Mouse (Mus musculus): ENCODE results near the gene Ncoa1. TPM values are rescaled to one million over a fixed set of nuclear protein-coding genes. Genes with fewer than 3 reads are reported as not detected.

Ncoa1 gene
- polyA plus RNA-seq, 1 experiment from 2014 or later, result 21.0 TPM

DNA sequence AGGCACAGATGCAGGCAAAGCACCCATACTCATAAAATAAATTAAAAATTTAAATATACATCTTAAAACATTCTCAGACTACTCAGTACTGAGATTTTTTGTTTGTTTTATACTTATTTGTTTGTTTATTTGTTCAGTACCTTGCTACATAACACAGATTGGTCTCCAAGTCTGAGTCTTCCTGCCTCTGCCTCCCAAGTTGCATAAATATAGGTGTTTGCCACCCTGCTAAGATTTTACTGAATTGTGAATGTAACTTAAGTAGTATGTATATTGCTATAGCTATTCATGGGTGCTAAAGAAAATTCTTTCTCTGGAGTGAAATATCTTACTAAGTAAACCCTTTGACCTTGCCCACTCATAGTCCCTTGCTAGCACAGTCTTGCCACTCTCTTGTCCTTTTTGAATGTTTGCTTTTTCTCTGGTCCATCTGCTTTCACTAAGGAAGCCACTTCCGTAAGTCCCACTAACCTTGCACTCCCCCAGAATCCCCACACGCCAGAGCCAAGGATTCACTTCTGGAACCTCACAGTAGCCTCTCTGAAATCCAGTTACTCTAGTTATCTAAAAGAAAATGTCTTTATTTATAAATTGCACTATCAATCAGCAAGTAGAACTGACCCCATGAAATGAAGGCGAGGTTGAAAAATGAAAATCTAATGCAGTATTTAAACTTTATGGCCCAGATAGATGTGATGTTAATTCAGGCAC is 2.3 kb upstream of the Ncoa1 start:
- Histone ChIP-seq H3K9ac (replicated peaks; ENCODE audit: low read depth, low read length) (no peak overlapping the region), H3K4me2 (ENCODE audit: low read length) (no peak overlapping the region), H3K27ac (ENCODE audit: low read length) (no peak overlapping the region), H3K4me1 (replicated peaks; ENCODE audit: control insufficient read depth, insufficient read depth, low read length) (peaks cover 21% of the 10 kb centered on the region), H3K4me3 (replicated peaks; ENCODE audit: low read length) (no peak overlapping the region), H3K27me3 (replicated peaks; ENCODE audit: control insufficient read depth, insufficient read depth, low read length) (no peaks in the 10 kb centered on the region), H3K9me3 (ENCODE audit: control insufficient read depth, low read length) (no peaks in the 10 kb centered on the region), H3K36me3 (ENCODE audit: control insufficient read depth, insufficient read depth) (no peaks in the 10 kb centered on the region)
- WGBS, result 83% methylated on average over 3 of the region's 3 CpGs
- no peak for ATAC-seq

DNA sequence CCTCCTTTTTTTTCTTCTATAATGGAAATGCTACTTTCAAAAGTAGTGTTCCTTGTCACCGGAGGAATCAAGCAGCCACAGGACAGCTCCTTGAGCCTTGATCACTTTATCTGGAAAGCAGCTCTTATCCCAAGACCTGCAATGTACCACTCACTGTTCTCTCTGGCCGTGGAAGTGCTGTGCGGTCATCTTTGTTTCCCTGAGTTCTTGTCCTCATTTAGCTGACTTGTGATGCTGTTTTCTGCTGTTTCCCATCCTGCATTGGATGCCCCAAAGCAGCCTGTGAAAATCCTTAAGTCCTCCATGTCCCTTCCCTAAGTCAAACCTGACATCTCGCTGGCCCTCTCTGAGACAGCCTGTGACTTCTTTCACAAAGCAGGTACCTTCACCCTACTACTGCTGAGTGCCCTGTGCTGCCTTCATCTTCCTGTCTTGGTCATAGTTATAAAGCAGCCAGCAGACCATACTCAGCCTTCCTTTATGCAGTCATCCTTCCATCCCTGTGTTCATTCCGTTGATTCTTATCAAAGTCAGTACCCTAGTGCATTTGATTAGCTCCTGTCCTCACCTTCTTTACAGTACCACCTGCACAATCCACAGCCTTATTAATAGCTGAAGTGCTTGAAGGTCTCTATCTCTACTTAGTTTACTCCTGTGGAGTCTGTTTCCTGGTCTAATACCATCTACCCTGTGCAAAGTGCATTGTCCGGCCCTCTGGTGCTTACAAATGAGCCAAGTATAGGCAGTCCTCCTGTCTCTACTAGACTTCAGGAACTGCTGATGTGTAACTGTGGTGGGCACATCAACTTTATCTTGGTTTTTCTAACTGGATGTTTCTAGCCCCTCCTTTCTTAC is 1.2 kb upstream of the Ncoa1 start:
- no peak overlapping the region for H3K4me2 ChIP-seq (ENCODE audit: low read length)
- no peaks in the 10 kb centered on the region for H3K9me3 ChIP-seq (ENCODE audit: control insufficient read depth, low read length)
- no peak overlapping the region for H3K9ac ChIP-seq (replicated peaks; ENCODE audit: low read depth, low read length)
- no peak overlapping the region for H3K27ac ChIP-seq (ENCODE audit: low read length)
- H3K36me3 ChIP-seq (ENCODE audit: control insufficient read depth, insufficient read depth), result no peaks in the 10 kb centered on the region
- no peak for ATAC-seq
- H3K4me1 ChIP-seq (replicated peaks; ENCODE audit: control insufficient read depth, insufficient read depth, low read length), result peaks cover 31% of the 10 kb centered on the region
- no peaks in the 10 kb centered on the region for H3K27me3 ChIP-seq (replicated peaks; ENCODE audit: control insufficient read depth, insufficient read depth, low read length)
- WGBS, result 73% methylated on average over 6 of the region's 6 CpGs
- no peak overlapping the region for H3K4me3 ChIP-seq (replicated peaks; ENCODE audit: low read length)

GRCm38 (mm10) chr12:4476291-4476831 is 621 bp downstream of the Ncoa1 start:
- H3K4me3 ChIP-seq (replicated peaks; ENCODE audit: low read length), result peak overlapping the region; percentile 91
- peak overlapping the region; percentile 98 for H3K9ac ChIP-seq (replicated peaks; ENCODE audit: low read depth, low read length)
- H3K36me3 ChIP-seq (ENCODE audit: control insufficient read depth, insufficient read depth), result no peaks in the 10 kb centered on the region
- peak overlapping the region; percentile 95 for H3K4me2 ChIP-seq (ENCODE audit: low read length)
- WGBS, result 0% methylated on average over 18 of the region's 73 CpGs
- peak; percentile 86 for ATAC-seq
- no peaks in the 10 kb centered on the region for H3K27me3 ChIP-seq (replicated peaks; ENCODE audit: control insufficient read depth, insufficient read depth, low read length)
- no peaks in the 10 kb centered on the region for H3K9me3 ChIP-seq (ENCODE audit: control insufficient read depth, low read length)
- H3K27ac ChIP-seq (ENCODE audit: low read length), result peak overlapping the region; percentile 98
- peaks cover 30% of the 10 kb centered on the region for H3K4me1 ChIP-seq (replicated peaks; ENCODE audit: control insufficient read depth, insufficient read depth, low read length)

DNA sequence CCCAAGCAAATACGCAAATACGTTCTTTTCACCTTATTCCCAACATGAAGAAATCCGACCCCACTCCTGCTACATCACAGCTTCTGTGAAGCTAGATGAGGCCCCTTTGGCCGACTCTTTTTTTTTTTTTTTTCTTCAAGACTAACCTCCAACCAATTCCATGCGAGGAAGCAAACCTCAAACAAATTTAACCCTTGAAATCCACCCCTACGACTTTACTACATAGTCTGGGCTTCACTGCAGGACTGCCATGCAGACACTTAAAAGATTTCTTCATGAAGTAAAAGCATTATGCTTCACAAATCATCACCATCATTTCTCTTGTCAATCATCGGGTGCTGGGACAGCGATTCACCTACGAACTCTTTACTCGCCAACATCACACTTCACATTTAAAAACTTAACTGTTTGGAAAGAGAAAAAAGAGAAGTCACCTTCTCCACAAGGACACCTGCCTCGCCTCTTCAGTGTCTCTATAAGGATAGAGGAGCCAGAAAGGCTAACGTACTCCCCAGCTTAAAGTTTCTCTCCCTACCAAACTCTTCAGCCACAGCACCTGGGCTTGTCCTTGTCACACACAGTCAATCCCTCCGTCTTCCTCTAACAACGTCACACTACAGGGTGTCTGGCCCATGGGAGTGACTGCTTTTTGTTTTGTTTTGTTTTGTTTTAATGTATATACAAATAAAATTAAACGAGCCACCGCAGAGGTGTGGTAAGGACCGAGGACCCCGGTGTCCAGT is 1.6 kb downstream of the Ncoa1 start:
- no peaks in the 10 kb centered on the region for H3K9me3 ChIP-seq (ENCODE audit: control insufficient read depth, low read length)
- H3K27ac ChIP-seq (ENCODE audit: low read length), result no peak overlapping the region
- peaks cover 30% of the 10 kb centered on the region for H3K4me1 ChIP-seq (replicated peaks; ENCODE audit: control insufficient read depth, insufficient read depth, low read length)
- no peaks in the 10 kb centered on the region for H3K36me3 ChIP-seq (ENCODE audit: control insufficient read depth, insufficient read depth)
- H3K9ac ChIP-seq (replicated peaks; ENCODE audit: low read depth, low read length), result peak overlapping the region; percentile 98
- H3K4me2 ChIP-seq (ENCODE audit: low read length), result peak overlapping the region; percentile 95
- WGBS, result 6% methylated on average over 18 of the region's 18 CpGs
- peak overlapping the region; percentile 91 for H3K4me3 ChIP-seq (replicated peaks; ENCODE audit: low read length)
- no peak for ATAC-seq
- no peaks in the 10 kb centered on the region for H3K27me3 ChIP-seq (replicated peaks; ENCODE audit: control insufficient read depth, insufficient read depth, low read length)

DNA sequence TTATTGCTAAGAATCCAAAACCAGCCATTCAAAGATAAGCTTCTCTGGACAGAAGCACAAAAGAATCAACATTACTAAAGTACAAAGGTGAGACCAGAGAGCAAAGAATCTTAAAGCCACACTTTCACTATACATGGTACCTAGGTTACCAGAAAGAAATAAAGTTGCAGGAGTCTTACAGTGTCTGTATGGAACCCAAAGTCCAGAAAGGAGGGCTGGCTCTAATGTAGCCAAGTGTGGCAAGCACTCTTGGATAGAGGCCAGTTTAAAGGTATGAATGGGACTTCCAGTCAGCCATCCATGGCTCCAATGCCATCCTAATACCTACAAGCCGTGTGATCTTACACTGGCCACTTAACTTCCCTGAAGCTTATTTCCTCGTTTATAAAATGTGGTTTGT is 7.9 kb downstream of the Ncoa1 start:
- Histone ChIP-seq H3K9me3 (ENCODE audit: control insufficient read depth, low read length) (no peaks in the 10 kb centered on the region), H3K4me2 (ENCODE audit: low read length) (no peak overlapping the region), H3K9ac (replicated peaks; ENCODE audit: low read depth, low read length) (no peak overlapping the region), H3K36me3 (ENCODE audit: control insufficient read depth, insufficient read depth) (no peaks in the 10 kb centered on the region), H3K27me3 (replicated peaks; ENCODE audit: control insufficient read depth, insufficient read depth, low read length) (no peaks in the 10 kb centered on the region), H3K4me1 (replicated peaks; ENCODE audit: control insufficient read depth, insufficient read depth, low read length) (peaks cover 12% of the 10 kb centered on the region), H3K27ac (ENCODE audit: low read length) (no peak overlapping the region), H3K4me3 (replicated peaks; ENCODE audit: low read length) (no peak overlapping the region)
- 48% methylated on average over 2 of the region's 2 CpGs for WGBS
- no peak for ATAC-seq

GRCm38 (mm10) chr12:4463701-4464100 is 13.3 kb downstream of the Ncoa1 start:
- ATAC-seq, result no peak
- Histone ChIP-seq H3K4me1 (replicated peaks; ENCODE audit: control insufficient read depth, insufficient read depth, low read length) (peaks cover 4% of the 10 kb centered on the region; the same call in 1 of the 2 replicates), H3K9ac (replicated peaks; ENCODE audit: low read depth, low read length) (no peak overlapping the region), H3K36me3 (ENCODE audit: control insufficient read depth, insufficient read depth) (no peaks in the 10 kb centered on the region), H3K4me2 (ENCODE audit: low read length) (no peak overlapping the region), H3K9me3 (ENCODE audit: control insufficient read depth, low read length) (no peaks in the 10 kb centered on the region), H3K4me3 (replicated peaks; ENCODE audit: low read length) (no peak overlapping the region), H3K27me3 (replicated peaks; ENCODE audit: control insufficient read depth, insufficient read depth, low read length) (no peaks in the 10 kb centered on the region), H3K27ac (ENCODE audit: low read length) (no peak overlapping the region)
- WGBS, result 93% methylated on average over 2 of the region's 2 CpGs

DNA sequence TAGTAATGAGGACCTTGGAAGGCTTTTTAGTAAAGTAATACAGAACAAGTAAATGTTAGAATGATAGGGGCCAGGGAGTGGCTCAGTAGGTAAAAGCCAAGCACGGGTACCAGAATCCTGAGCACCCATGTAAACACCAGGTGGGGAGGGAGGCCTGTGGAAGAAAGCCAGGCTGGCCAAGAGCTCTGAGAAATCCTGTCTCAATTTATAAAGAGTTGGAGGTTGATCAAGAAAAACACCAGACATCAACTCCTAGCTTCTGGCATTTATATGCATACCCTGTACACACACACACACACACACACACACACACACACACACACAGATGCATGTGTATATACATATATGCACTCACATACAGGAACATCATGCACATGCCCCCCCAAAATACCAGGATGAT is 14.6 kb downstream of the Ncoa1 start:
- no peaks in the 10 kb centered on the region for H3K9me3 ChIP-seq (ENCODE audit: control insufficient read depth, low read length)
- ATAC-seq, result no peak
- 32% methylated on average over 1 of the region's 1 CpGs for WGBS

DNA sequence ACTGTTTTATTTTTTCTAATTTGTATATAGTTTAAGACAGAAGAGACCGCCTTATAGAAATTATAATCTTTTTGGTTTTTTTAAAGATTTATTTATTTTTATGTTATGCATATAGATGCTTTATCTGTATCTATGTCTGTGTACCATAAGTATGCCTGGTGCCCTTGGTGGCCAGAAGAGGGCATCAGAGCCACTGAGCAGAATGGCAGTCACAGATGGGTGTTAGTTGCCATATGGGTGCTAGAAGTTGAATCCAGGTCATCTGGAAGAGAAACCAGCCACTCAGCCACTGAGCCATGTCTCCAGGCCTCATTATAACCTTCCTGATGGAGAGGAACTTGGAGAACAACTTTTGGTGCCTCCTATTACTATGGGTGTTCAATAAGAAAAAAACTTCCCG is 16.0 kb downstream of the Ncoa1 start:
- Histone ChIP-seq H3K4me2 (ENCODE audit: low read length) (no peak overlapping the region), H3K4me3 (replicated peaks; ENCODE audit: low read length) (no peak overlapping the region), H3K4me1 (replicated peaks; ENCODE audit: control insufficient read depth, insufficient read depth, low read length) (peaks cover 4% of the 10 kb centered on the region; the same call in 1 of the 2 replicates), H3K9ac (replicated peaks; ENCODE audit: low read depth, low read length) (no peak overlapping the region), H3K27ac (ENCODE audit: low read length) (no peak overlapping the region), H3K36me3 (ENCODE audit: control insufficient read depth, insufficient read depth) (no peaks in the 10 kb centered on the region), H3K9me3 (ENCODE audit: control insufficient read depth, low read length) (no peaks in the 10 kb centered on the region), H3K27me3 (replicated peaks; ENCODE audit: control insufficient read depth, insufficient read depth, low read length) (no peaks in the 10 kb centered on the region)
- no peak for ATAC-seq
- WGBS, result 95% methylated on average over 2 of the region's 2 CpGs

More for the DNA sequence above, 14.6 kb downstream of the Ncoa1 start:
- H3K9ac ChIP-seq (replicated peaks; ENCODE audit: low read depth, low read length), result no peak overlapping the region
- no peak overlapping the region for H3K27ac ChIP-seq (ENCODE audit: low read length)
- peaks cover 4% of the 10 kb centered on the region; the same call in 1 of the 2 replicates for H3K4me1 ChIP-seq (replicated peaks; ENCODE audit: control insufficient read depth, insufficient read depth, low read length)
- no peaks in the 10 kb centered on the region for H3K36me3 ChIP-seq (ENCODE audit: control insufficient read depth, insufficient read depth)
- no peaks in the 10 kb centered on the region for H3K27me3 ChIP-seq (replicated peaks; ENCODE audit: control insufficient read depth, insufficient read depth, low read length)
- H3K4me2 ChIP-seq (ENCODE audit: low read length), result no peak overlapping the region
- H3K4me3 ChIP-seq (replicated peaks; ENCODE audit: low read length), result no peak overlapping the region
